29 mouse cellular contexts compared by ENCODE assay signal in genomic region chr3:80002335-80002734, GRCm38 (mm10).
DNase-seq lines count a peak whose midpoint lies in the region; ATAC-seq and TF ChIP-seq lines count a peak whose summit lies in the region.
"Had no signal": no experiment of that assay in that cellular context is flagged by ENCODE, and none has a peak within 500 bp of the region (broad histone marks: within the 10 kb centered on the region; RNA-seq: fewer than 3 reads in every experiment).

No protein-coding gene starts in this region.

- no peaks in the 10 kb centered on the region for H3K79me2 ChIP-seq in heart, adult 2 months (replicated peaks; ENCODE audit: control insufficient read depth, insufficient read depth, low read length)

- H3K27me3 ChIP-seq in forebrain, embryonic 12.5 days = no peaks in the 10 kb centered on the region
- H3K27me3 ChIP-seq in forebrain, embryonic 10.5 days (ENCODE audit: poor library complexity, severe bottlenecking) = no peaks in the 10 kb centered on the region
- no peaks in the 10 kb centered on the region for H3K27me3 ChIP-seq in midbrain, embryonic 13.5 days
- H3K27me3 ChIP-seq in midbrain, embryonic 10.5 days (ENCODE audit: low read depth, poor library complexity, severe bottlenecking) = no peaks in the 10 kb centered on the region
- no peaks in the 10 kb centered on the region for H3K27me3 ChIP-seq in forebrain, embryonic 13.5 days
- H3K27me3 ChIP-seq in heart, adult 2 months (ENCODE audit: control insufficient read depth, insufficient read depth, low read length) = no peaks in the 10 kb centered on the region
- H3K27me3 ChIP-seq in liver, postnatal 0 days (ENCODE audit: insufficient read depth, low read length) = no peaks in the 10 kb centered on the region
- H3K27me3 ChIP-seq: heart, embryonic 13.5 days; hindbrain, embryonic 15.5 days; intestine, embryonic 15.5 days; limb, embryonic 13.5 days; midbrain, embryonic 15.5 days; neural tube, embryonic 13.5 days; Patski had no signal

- 42% methylated on average over 6 of the region's 6 CpGs for WGBS in forebrain, embryonic 12.5 days
- WGBS in forebrain, embryonic 10.5 days = 65% methylated on average over 6 of the region's 6 CpGs
- 40% methylated on average over 6 of the region's 6 CpGs for WGBS in midbrain, embryonic 13.5 days
- WGBS in midbrain, embryonic 10.5 days = 52% methylated on average over 6 of the region's 6 CpGs
- WGBS in forebrain, embryonic 13.5 days = 30% methylated on average over 6 of the region's 6 CpGs
- WGBS in heart, adult 2 months = 96% methylated on average over 6 of the region's 6 CpGs
- 86% methylated on average over 6 of the region's 6 CpGs for WGBS in liver, postnatal 0 days (ENCODE audit: insufficient replicate concordance)

- H3K36me3 ChIP-seq in forebrain, embryonic 12.5 days (replicated peaks) = no peaks in the 10 kb centered on the region
- H3K36me3 ChIP-seq in forebrain, embryonic 10.5 days (replicated peaks) = no peaks in the 10 kb centered on the region
- no peaks in the 10 kb centered on the region for H3K36me3 ChIP-seq in midbrain, embryonic 13.5 days
- H3K36me3 ChIP-seq in midbrain, embryonic 10.5 days = no peaks in the 10 kb centered on the region
- no peaks in the 10 kb centered on the region for H3K36me3 ChIP-seq in forebrain, embryonic 13.5 days (ENCODE audit: poor library complexity, severe bottlenecking)
- H3K36me3 ChIP-seq in heart, adult 2 months (ENCODE audit: control insufficient read depth, insufficient read depth, low read length) = peaks cover 7% of the 10 kb centered on the region
- H3K36me3 ChIP-seq in liver, postnatal 0 days (replicated peaks; ENCODE audit: insufficient read depth, low read length) = no peaks in the 10 kb centered on the region
- H3K36me3 ChIP-seq: heart, embryonic 13.5 days; hindbrain, embryonic 15.5 days; intestine, embryonic 15.5 days; limb, embryonic 13.5 days; midbrain, embryonic 15.5 days; neural tube, embryonic 13.5 days had no signal

- no peak overlapping the region for H3K4me2 ChIP-seq in forebrain, embryonic 12.5 days
- no peak overlapping the region for H3K4me2 ChIP-seq in midbrain, embryonic 13.5 days (replicated peaks)
- H3K4me2 ChIP-seq in forebrain, embryonic 13.5 days = no peak overlapping the region
- H3K4me2 ChIP-seq in liver, postnatal 0 days (ENCODE audit: low read depth, low read length) = no peak overlapping the region
- H3K4me2 ChIP-seq: heart, embryonic 13.5 days; hindbrain, embryonic 15.5 days; intestine, embryonic 15.5 days; limb, embryonic 13.5 days; liver, embryonic 11.5 days; midbrain, embryonic 15.5 days; neural tube, embryonic 13.5 days had no signal

- no peaks in the 10 kb centered on the region; the same call in 1 of the 2 replicates for H3K4me1 ChIP-seq in forebrain, embryonic 12.5 days
- peaks cover 3% of the 10 kb centered on the region; the same call in 1 of the 2 replicates for H3K4me1 ChIP-seq in forebrain, embryonic 10.5 days
- no peaks in the 10 kb centered on the region for H3K4me1 ChIP-seq in midbrain, embryonic 13.5 days (replicated peaks)
- 0 out of 2 replicates have a peak, but pooled peaks cover 3% of the 10 kb centered on the region for H3K4me1 ChIP-seq in midbrain, embryonic 10.5 days
- no peaks in the 10 kb centered on the region for H3K4me1 ChIP-seq in forebrain, embryonic 13.5 days
- peaks cover 10% of the 10 kb centered on the region for H3K4me1 ChIP-seq in heart, adult 2 months (ENCODE audit: control insufficient read depth, insufficient read depth, low read length)
- no peaks in the 10 kb centered on the region for H3K4me1 ChIP-seq in liver, postnatal 0 days (ENCODE audit: insufficient read depth)
- H3K4me1 ChIP-seq: hindbrain, embryonic 15.5 days; intestine, embryonic 15.5 days; midbrain, embryonic 15.5 days; neural tube, embryonic 13.5 days had no signal

- H3K9me3 ChIP-seq in forebrain, embryonic 12.5 days = no peaks in the 10 kb centered on the region
- H3K9me3 ChIP-seq in forebrain, embryonic 10.5 days = no peaks in the 10 kb centered on the region
- no peaks in the 10 kb centered on the region for H3K9me3 ChIP-seq in midbrain, embryonic 13.5 days
- no peaks in the 10 kb centered on the region for H3K9me3 ChIP-seq in midbrain, embryonic 10.5 days (replicated peaks)
- H3K9me3 ChIP-seq in forebrain, embryonic 13.5 days (replicated peaks) = no peaks in the 10 kb centered on the region
- H3K9me3 ChIP-seq in liver, postnatal 0 days (ENCODE audit: low read length) = no peaks in the 10 kb centered on the region
- H3K9me3 ChIP-seq: heart, embryonic 13.5 days; hindbrain, embryonic 15.5 days; intestine, embryonic 15.5 days; limb, embryonic 13.5 days; midbrain, embryonic 15.5 days; neural tube, embryonic 13.5 days had no signal

- intact Hi-C loops in heart, adult 2 months (cut with DNase I) = no loop called here

- no peak for TF ChIP-seq EP300 in heart, adult 2 months (IDR thresholded peaks at IDR 0.05; ENCODE audit: insufficient read depth, low read depth, low read length)
- TF ChIP-seq EP300 in liver, postnatal 0 days (IDR thresholded peaks at IDR 0.05; ENCODE audit: low read depth) = no peak

- no peak overlapping the region for H3K9ac ChIP-seq in forebrain, embryonic 12.5 days
- no peak overlapping the region for H3K9ac ChIP-seq in midbrain, embryonic 13.5 days (replicated peaks)
- no peak overlapping the region for H3K9ac ChIP-seq in forebrain, embryonic 13.5 days
- no peak overlapping the region for H3K9ac ChIP-seq in heart, adult 2 months (ENCODE audit: low read depth, low read length)
- H3K9ac ChIP-seq in liver, postnatal 0 days (replicated peaks) = no peak overlapping the region
- H3K9ac ChIP-seq: heart, embryonic 13.5 days; hindbrain, embryonic 15.5 days; intestine, embryonic 15.5 days; limb, embryonic 13.5 days; midbrain, embryonic 15.5 days; neural tube, embryonic 13.5 days had no signal

- TF ChIP-seq CTCF in heart, adult 2 months (IDR thresholded peaks at IDR 0.05) = no peak
- TF ChIP-seq CTCF in liver, postnatal 0 days (IDR thresholded peaks at IDR 0.05; ENCODE audit: low read depth) = no peak

- H3K4me3 ChIP-seq in forebrain, embryonic 12.5 days (replicated peaks) = no peak overlapping the region
- no peak overlapping the region for H3K4me3 ChIP-seq in forebrain, embryonic 10.5 days
- H3K4me3 ChIP-seq in midbrain, embryonic 13.5 days (replicated peaks) = no peak overlapping the region
- no peak overlapping the region for H3K4me3 ChIP-seq in midbrain, embryonic 10.5 days
- no peak overlapping the region for H3K4me3 ChIP-seq in forebrain, embryonic 13.5 days
- no peak overlapping the region for H3K4me3 ChIP-seq in heart, adult 2 months
- no peak overlapping the region for H3K4me3 ChIP-seq in liver, postnatal 0 days (ENCODE audit: low read depth, low read length)
- H3K4me3 ChIP-seq: heart, embryonic 13.5 days; hindbrain, embryonic 15.5 days; intestine, embryonic 15.5 days; layer of hippocampus, adult 2 months; limb, embryonic 13.5 days; midbrain, embryonic 15.5 days; myocyte; neural tube, embryonic 13.5 days had no signal

- TF ChIP-seq POLR2A in heart, adult 2 months (IDR thresholded peaks at IDR 0.05; ENCODE audit: insufficient read depth, low read depth, low read length) = no peak

- peak; percentile 51; the same call in 1 of the 2 replicates for ATAC-seq in forebrain, embryonic 12.5 days (ENCODE audit: low FRiP score)
- ATAC-seq in midbrain, embryonic 13.5 days = 0 out of 2 replicates have a peak, but pooled peaks have one; percentile 53
- peak; percentile 75 for ATAC-seq in forebrain, embryonic 13.5 days
- no peak for ATAC-seq in liver, postnatal 0 days
- ATAC-seq: intestine, embryonic 15.5 days; midbrain, embryonic 15.5 days had no signal

- no peak overlapping the region for H3K27ac ChIP-seq in forebrain, embryonic 12.5 days
- H3K27ac ChIP-seq in forebrain, embryonic 10.5 days = no peak overlapping the region
- H3K27ac ChIP-seq in midbrain, embryonic 13.5 days = no peak overlapping the region
- no peak overlapping the region for H3K27ac ChIP-seq in midbrain, embryonic 10.5 days (replicated peaks)
- H3K27ac ChIP-seq in forebrain, embryonic 13.5 days = no peak overlapping the region
- H3K27ac ChIP-seq in heart, adult 2 months = no peak overlapping the region
- H3K27ac ChIP-seq in liver, postnatal 0 days (ENCODE audit: low read depth) = no peak overlapping the region
- H3K27ac ChIP-seq: heart, embryonic 13.5 days; hindbrain, embryonic 15.5 days; intestine, embryonic 15.5 days; layer of hippocampus, adult 2 months; limb, embryonic 13.5 days; midbrain, embryonic 15.5 days; neural tube, embryonic 13.5 days; stomach, postnatal 0 days had no signal

- DNase-seq in forebrain, embryonic 10.5 days (ENCODE audit: extremely low spot score, low spot score) = no peak
- no peak for DNase-seq in midbrain, embryonic 10.5 days (ENCODE audit: low spot score)
- DNase-seq in retina, embryonic 14.5 days (ENCODE audit: low spot score) = peak; percentile 67
- no peak for DNase-seq in heart, adult 2 months
- no peak for DNase-seq in liver, postnatal 0 days
- DNase-seq: adrenal gland, postnatal 10 days; cerebellum, adult 11 months; cerebellum, adult 9-11 months; heart, postnatal 10 days; kidney, adult 2 months; kidney, postnatal 36 days; lung, postnatal 36 days; spleen, adult 18-20 months; thymus, adult 18-20 months; thymus, postnatal 25 days had no signal
